Mouse (Mus musculus) megakaryocyte, embryonic 14.5 days (primary cell): ENCODE measurements around the gene Celf5.

Experiments
- FLI1 ChIP-seq: IDR thresholded peaks from 2 replicates; pipeline ENCODE4 v1.6.1; 2012; ENCODE audit warnings: low read length, inconsistent platforms, mixed read lengths
- GATA1 ChIP-seq: IDR thresholded peaks from 3 replicates; pipeline ENCODE4 v1.6.1; 2012; ENCODE audit warnings: mixed read lengths, low read length, inconsistent platforms, borderline replicate concordance

GRCm38 (mm10) chr10:81466066-81466465 lies 16.4 kb downstream of the Celf5 start:
- TF ChIP-seq GATA1 (no peak), FLI1 (no peak)
